21 mouse cellular contexts compared by ENCODE assay signal in genomic region chr12:30061503-30062117, GRCm38 (mm10).
"Had no signal": no experiment of that assay in that cellular context is flagged by ENCODE, and none has a peak within 500 bp of the region (broad histone marks: within the 10 kb centered on the region; RNA-seq: fewer than 3 reads in every experiment).

No protein-coding gene starts in this region.

- H3K36me3 ChIP-seq: kidney, embryonic 15.5 days; limb, embryonic 12.5 days; limb, embryonic 15.5 days; midbrain, embryonic 12.5 days; midbrain, embryonic 15.5 days; neural tube, embryonic 12.5 days; neural tube, embryonic 15.5 days had no signal

- H3K9me3 ChIP-seq: kidney, embryonic 15.5 days; limb, embryonic 12.5 days; limb, embryonic 15.5 days; midbrain, embryonic 12.5 days; midbrain, embryonic 15.5 days; neural tube, embryonic 12.5 days; neural tube, embryonic 15.5 days had no signal

- H3K4me1 ChIP-seq: kidney, embryonic 15.5 days; midbrain, embryonic 12.5 days; midbrain, embryonic 15.5 days; neural tube, embryonic 12.5 days; neural tube, embryonic 15.5 days had no signal

- DNase-seq: kidney, adult 8-10 months; kidney, postnatal 10 days; kidney, postnatal 36 days; layer of hippocampus, postnatal 36 days; liver, postnatal 0 days; lung, embryonic 14.5 days; right cerebral cortex, adult 18-20 months; right cerebral cortex, postnatal 14 days; spleen, adult 18-20 months; thymus, postnatal 4 days had no signal

- H3K27ac ChIP-seq: kidney, embryonic 15.5 days; left cerebral cortex, adult 2 months; limb, embryonic 12.5 days; limb, embryonic 15.5 days; liver, embryonic 14.5 days; macrophage; midbrain, embryonic 12.5 days; midbrain, embryonic 15.5 days; neural tube, embryonic 12.5 days; neural tube, embryonic 15.5 days had no signal

- H3K27me3 ChIP-seq: limb, embryonic 15.5 days; midbrain, embryonic 12.5 days; midbrain, embryonic 15.5 days; neural tube, embryonic 12.5 days; neural tube, embryonic 15.5 days had no signal

- ATAC-seq: liver, postnatal 0 days; lung, postnatal 0 days; midbrain, embryonic 15.5 days had no signal

- H3K4me3 ChIP-seq: kidney, embryonic 15.5 days; left cerebral cortex, adult 2 months; limb, embryonic 12.5 days; limb, embryonic 15.5 days; midbrain, embryonic 12.5 days; midbrain, embryonic 15.5 days; neural tube, embryonic 12.5 days; neural tube, embryonic 15.5 days had no signal
